Mouse (Mus musculus): ENCODE data around the gene Mrc2. TPM values are rescaled to one million over a fixed set of nuclear protein-coding genes. Genes with fewer than 3 reads are reported as not detected.

The Mrc2 gene
- polyA plus RNA-seq, 1 experiment from 2014 or later = 23.9 TPM

DNA sequence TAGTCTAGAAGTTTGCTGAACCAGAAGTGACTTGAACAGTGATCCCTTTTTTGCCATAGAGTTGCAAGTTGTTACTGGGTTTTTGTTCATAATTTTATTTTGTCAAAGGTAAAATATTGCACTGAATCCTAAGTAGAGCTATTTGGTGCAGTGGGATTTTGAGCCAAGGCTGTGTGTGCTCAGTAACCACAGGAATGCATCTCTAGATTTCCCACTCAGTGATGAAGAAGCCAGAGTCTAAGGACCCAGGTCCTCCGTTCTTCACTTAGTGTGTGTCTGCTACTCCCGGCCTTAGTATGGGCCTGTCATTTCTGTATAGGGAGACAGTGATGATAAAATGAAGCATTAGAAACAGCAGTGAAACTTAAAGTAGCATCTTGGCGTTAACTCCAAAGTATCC is 27.5 kb upstream of the Mrc2 start:
- ATAC-seq (ENCODE audit: low read depth) (no peak), DNase-seq (ENCODE audit: low spot score) (peak; percentile 26)
- no peak overlapping the region for H3K4me2 ChIP-seq (ENCODE audit: low read depth, low read length)
- no peak overlapping the region for H3K4me3 ChIP-seq (ENCODE audit: low read depth, low read length)
- no peaks in the 10 kb centered on the region for H3K27me3 ChIP-seq (replicated peaks; ENCODE audit: control insufficient read depth, insufficient read depth, low read length)
- H3K36me3 ChIP-seq (ENCODE audit: control insufficient read depth, insufficient read depth, low read length) = peaks cover 56% of the 10 kb centered on the region
- no peak overlapping the region for H3K9ac ChIP-seq (ENCODE audit: low read depth, low read length)
- H3K9me3 ChIP-seq (ENCODE audit: control insufficient read depth, low read length) = no peaks in the 10 kb centered on the region
- H3K4me1 ChIP-seq (ENCODE audit: control insufficient read depth, insufficient read depth, low read length) = no peaks in the 10 kb centered on the region
- H3K27ac ChIP-seq (replicated peaks; ENCODE audit: low read depth, low read length) = no peak overlapping the region
- 74% methylated on average over 3 of the region's 3 CpGs for WGBS

DNA sequence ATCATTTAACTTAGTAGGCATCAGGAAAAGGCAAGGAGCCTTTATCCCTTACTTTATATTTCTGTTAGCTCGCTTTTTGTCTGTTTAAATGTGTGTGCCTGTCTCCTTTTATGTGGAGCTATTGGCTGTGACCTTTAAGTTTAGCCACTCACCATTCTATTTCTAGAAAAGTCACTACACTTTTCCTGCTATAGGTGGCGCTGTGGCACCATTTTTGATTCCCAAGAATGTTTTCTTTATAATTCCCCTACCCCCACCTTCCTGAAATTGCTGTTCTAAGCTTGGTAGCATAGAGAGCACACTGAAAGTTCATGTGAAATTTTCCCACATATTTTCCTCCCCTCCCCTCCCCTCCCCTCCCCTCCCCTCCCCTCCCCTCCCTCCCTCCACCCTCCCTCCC is 22.3 kb upstream of the Mrc2 start:
- no peak overlapping the region for H3K27ac ChIP-seq (replicated peaks; ENCODE audit: low read depth, low read length)
- no peak overlapping the region for H3K4me2 ChIP-seq (ENCODE audit: low read depth, low read length)
- peaks cover 62% of the 10 kb centered on the region for H3K36me3 ChIP-seq (ENCODE audit: control insufficient read depth, insufficient read depth, low read length)
- H3K9me3 ChIP-seq (ENCODE audit: control insufficient read depth, low read length) = no peaks in the 10 kb centered on the region
- WGBS = 17% methylated on average over 2 of the region's 2 CpGs
- no peak overlapping the region for H3K4me3 ChIP-seq (ENCODE audit: low read depth, low read length)
- ATAC-seq (ENCODE audit: low read depth) (no peak), DNase-seq (ENCODE audit: low spot score) (peak; percentile 74)
- no peaks in the 10 kb centered on the region for H3K27me3 ChIP-seq (replicated peaks; ENCODE audit: control insufficient read depth, insufficient read depth, low read length)
- no peak overlapping the region for H3K9ac ChIP-seq (ENCODE audit: low read depth, low read length)
- H3K4me1 ChIP-seq (ENCODE audit: control insufficient read depth, insufficient read depth, low read length) = no peaks in the 10 kb centered on the region

- peaks cover 13% of the 10 kb centered on the region; the same call in 1 of the 2 replicates for H3K4me1 ChIP-seq (ENCODE audit: control insufficient read depth, insufficient read depth, low read length)
- no peak overlapping the region for H3K9ac ChIP-seq (ENCODE audit: low read depth, low read length)
- ATAC-seq (ENCODE audit: low read depth) (no peak), DNase-seq (ENCODE audit: low spot score) (no peak)
- no peaks in the 10 kb centered on the region for H3K27me3 ChIP-seq (replicated peaks; ENCODE audit: control insufficient read depth, insufficient read depth, low read length)
- H3K4me2 ChIP-seq (ENCODE audit: low read depth, low read length) = no peak overlapping the region
- H3K36me3 ChIP-seq (ENCODE audit: control insufficient read depth, insufficient read depth, low read length) = peaks cover 75% of the 10 kb centered on the region
- no peak overlapping the region for H3K27ac ChIP-seq (replicated peaks; ENCODE audit: low read depth, low read length)
- WGBS = 59% methylated on average over 6 of the region's 6 CpGs
- H3K4me3 ChIP-seq (ENCODE audit: low read depth, low read length) = no peak overlapping the region
- H3K9me3 ChIP-seq (ENCODE audit: control insufficient read depth, low read length) = no peaks in the 10 kb centered on the region
These were observed 12.0 kb upstream of the Mrc2 start for GRCm38 (mm10) chr11:105280456-105280855.

DNA sequence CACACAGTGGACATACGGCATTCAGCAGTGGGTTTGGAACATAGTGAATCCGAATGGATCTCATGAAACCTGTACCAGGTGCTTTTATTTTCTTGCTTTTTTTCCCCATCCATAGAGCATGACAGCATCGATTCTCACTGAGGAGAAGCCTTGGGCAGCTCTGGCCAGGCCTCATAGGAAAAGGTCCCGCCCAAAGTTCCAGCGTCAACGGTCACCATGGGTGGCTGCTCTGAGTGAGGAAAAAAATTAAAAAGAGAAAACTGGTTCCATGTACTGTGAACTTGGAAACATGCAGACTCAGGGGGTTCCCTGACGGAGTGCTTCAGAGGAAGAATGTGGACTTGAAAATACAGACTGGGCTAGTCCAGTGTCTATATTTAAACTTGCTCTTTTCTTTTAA is 11.2 kb upstream of the Mrc2 start:
- no peak for DNase-seq (ENCODE audit: low spot score)
- Histone ChIP-seq H3K4me1 (ENCODE audit: control insufficient read depth, insufficient read depth, low read length) (peaks cover 17% of the 10 kb centered on the region), H3K9ac (ENCODE audit: low read depth, low read length) (no peak overlapping the region), H3K4me3 (ENCODE audit: low read depth, low read length) (no peak overlapping the region), H3K4me2 (ENCODE audit: low read depth, low read length) (no peak overlapping the region), H3K36me3 (ENCODE audit: control insufficient read depth, insufficient read depth, low read length) (peaks cover 69% of the 10 kb centered on the region), H3K27ac (replicated peaks; ENCODE audit: low read depth, low read length) (0 out of 2 replicates have a peak overlapping the region, but pooled peaks have one; percentile 69), H3K27me3 (replicated peaks; ENCODE audit: control insufficient read depth, insufficient read depth, low read length) (no peaks in the 10 kb centered on the region), H3K9me3 (ENCODE audit: control insufficient read depth, low read length) (no peaks in the 10 kb centered on the region)
- ATAC-seq (ENCODE audit: low read depth) = no peak
- 61% methylated on average over 7 of the region's 7 CpGs for WGBS

GRCm38 (mm10) chr11:105281763-105282459 is 10.5 kb upstream of the Mrc2 start:
- Histone ChIP-seq H3K4me2 (ENCODE audit: low read depth, low read length) (no peak overlapping the region), H3K27ac (replicated peaks; ENCODE audit: low read depth, low read length) (peak overlapping the region; percentile 69), H3K4me3 (ENCODE audit: low read depth, low read length) (no peak overlapping the region), H3K9me3 (ENCODE audit: control insufficient read depth, low read length) (no peaks in the 10 kb centered on the region), H3K36me3 (ENCODE audit: control insufficient read depth, insufficient read depth, low read length) (peaks cover 67% of the 10 kb centered on the region), H3K9ac (ENCODE audit: low read depth, low read length) (no peak overlapping the region), H3K4me1 (ENCODE audit: control insufficient read depth, insufficient read depth, low read length) (peaks cover 17% of the 10 kb centered on the region), H3K27me3 (replicated peaks; ENCODE audit: control insufficient read depth, insufficient read depth, low read length) (no peaks in the 10 kb centered on the region)
- DNase-seq (ENCODE audit: low spot score) = no peak
- no peak for ATAC-seq (ENCODE audit: low read depth)
- WGBS = 41% methylated on average over 12 of the region's 12 CpGs

GRCm38 (mm10) chr11:105282460-105282859 is 10.0 kb upstream of the Mrc2 start:
- H3K27me3 ChIP-seq (replicated peaks; ENCODE audit: control insufficient read depth, insufficient read depth, low read length) = no peaks in the 10 kb centered on the region
- no peaks in the 10 kb centered on the region for H3K9me3 ChIP-seq (ENCODE audit: control insufficient read depth, low read length)
- DNase-seq (ENCODE audit: low spot score) (peak; percentile 89), ATAC-seq (ENCODE audit: low read depth) (peak; percentile 88)
- H3K27ac ChIP-seq (replicated peaks; ENCODE audit: low read depth, low read length) = peak overlapping the region; percentile 69
- whole genome bisulfite sequencing = 10% methylated on average over 2 of the region's 2 CpGs
- no peak overlapping the region for H3K9ac ChIP-seq (ENCODE audit: low read depth, low read length)
- no peak overlapping the region for H3K4me2 ChIP-seq (ENCODE audit: low read depth, low read length)
- H3K4me3 ChIP-seq (ENCODE audit: low read depth, low read length) = no peak overlapping the region
- H3K36me3 ChIP-seq (ENCODE audit: control insufficient read depth, insufficient read depth, low read length) = peaks cover 67% of the 10 kb centered on the region
- peaks cover 17% of the 10 kb centered on the region for H3K4me1 ChIP-seq (ENCODE audit: control insufficient read depth, insufficient read depth, low read length)

DNA sequence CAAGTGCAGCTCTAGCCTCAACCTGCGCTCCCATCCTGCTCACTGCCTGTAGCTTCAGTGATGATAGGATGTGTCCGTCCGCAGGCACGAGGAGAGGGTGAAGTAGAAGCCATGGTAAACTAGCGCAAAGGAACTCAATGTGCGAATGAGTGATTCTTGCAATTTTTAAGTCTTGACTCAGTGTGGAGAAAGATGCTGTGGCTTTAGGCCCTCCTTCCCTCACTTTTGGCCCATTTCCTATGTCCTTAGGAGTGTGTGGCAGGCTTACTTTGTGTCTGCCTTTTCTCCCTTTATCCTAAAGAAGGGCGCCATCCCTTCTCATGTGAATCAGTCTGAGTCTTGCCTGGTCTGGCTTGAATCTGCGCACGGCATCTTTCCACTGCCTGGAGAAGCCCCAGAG is 9.4 kb upstream of the Mrc2 start:
- Histone ChIP-seq H3K9ac (ENCODE audit: low read depth, low read length) (no peak overlapping the region), H3K4me3 (ENCODE audit: low read depth, low read length) (no peak overlapping the region), H3K36me3 (ENCODE audit: control insufficient read depth, insufficient read depth, low read length) (peaks cover 62% of the 10 kb centered on the region), H3K4me1 (ENCODE audit: control insufficient read depth, insufficient read depth, low read length) (peaks cover 17% of the 10 kb centered on the region), H3K4me2 (ENCODE audit: low read depth, low read length) (no peak overlapping the region), H3K9me3 (ENCODE audit: control insufficient read depth, low read length) (no peaks in the 10 kb centered on the region), H3K27me3 (replicated peaks; ENCODE audit: control insufficient read depth, insufficient read depth, low read length) (no peaks in the 10 kb centered on the region), H3K27ac (replicated peaks; ENCODE audit: low read depth, low read length) (peak overlapping the region; percentile 69)
- DNase-seq (ENCODE audit: low spot score) = no peak
- WGBS = 78% methylated on average over 9 of the region's 9 CpGs
- no peak for ATAC-seq (ENCODE audit: low read depth)

DNA sequence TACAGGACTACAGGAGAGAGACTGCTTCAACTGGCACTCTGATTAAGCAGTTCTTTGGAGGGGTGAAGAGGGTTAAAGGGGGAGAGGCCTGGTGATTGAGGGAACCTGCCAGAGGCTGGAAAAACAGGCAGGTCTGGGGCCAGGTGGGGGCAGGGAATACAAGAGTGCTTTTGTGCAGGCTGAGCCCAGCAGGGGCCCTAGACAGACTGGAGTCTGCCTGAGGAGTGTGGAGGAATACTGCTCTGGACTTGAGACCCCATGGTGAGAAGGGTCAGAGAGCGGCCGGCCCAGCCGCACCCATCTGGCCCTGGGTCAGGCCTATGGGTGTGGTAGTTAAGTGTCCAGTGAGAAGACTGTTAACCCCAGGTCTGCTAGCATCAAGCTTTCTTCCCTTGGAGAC is 6.7 kb upstream of the Mrc2 start:
- H3K36me3 ChIP-seq (ENCODE audit: control insufficient read depth, insufficient read depth, low read length) = peaks cover 42% of the 10 kb centered on the region
- DNase-seq (ENCODE audit: low spot score) (peak; percentile 51), ATAC-seq (ENCODE audit: low read depth) (peak; percentile 42; the same call in 1 of the 2 replicates)
- no peak overlapping the region for H3K4me2 ChIP-seq (ENCODE audit: low read depth, low read length)
- peak overlapping the region; percentile 30; the same call in 1 of the 2 replicates for H3K27ac ChIP-seq (replicated peaks; ENCODE audit: low read depth, low read length)
- H3K9me3 ChIP-seq (ENCODE audit: control insufficient read depth, low read length) = no peaks in the 10 kb centered on the region
- peaks cover 20% of the 10 kb centered on the region for H3K4me1 ChIP-seq (ENCODE audit: control insufficient read depth, insufficient read depth, low read length)
- H3K9ac ChIP-seq (ENCODE audit: low read depth, low read length) = no peak overlapping the region
- 38% methylated on average over 3 of the region's 3 CpGs for WGBS
- no peaks in the 10 kb centered on the region for H3K27me3 ChIP-seq (replicated peaks; ENCODE audit: control insufficient read depth, insufficient read depth, low read length)
- no peak overlapping the region for H3K4me3 ChIP-seq (ENCODE audit: low read depth, low read length)

- ATAC-seq (ENCODE audit: low read depth) (no peak), DNase-seq (ENCODE audit: low spot score) (peak; percentile 48)
- H3K9ac ChIP-seq (ENCODE audit: low read depth, low read length) = no peak overlapping the region
- no peaks in the 10 kb centered on the region for H3K27me3 ChIP-seq (replicated peaks; ENCODE audit: control insufficient read depth, insufficient read depth, low read length)
- H3K36me3 ChIP-seq (ENCODE audit: control insufficient read depth, insufficient read depth, low read length) = peaks cover 17% of the 10 kb centered on the region
- H3K27ac ChIP-seq (replicated peaks; ENCODE audit: low read depth, low read length) = no peak overlapping the region
- H3K4me1 ChIP-seq (ENCODE audit: control insufficient read depth, insufficient read depth, low read length) = peaks cover 23% of the 10 kb centered on the region
- 16% methylated on average over 3 of the region's 3 CpGs for WGBS
- H3K4me2 ChIP-seq (ENCODE audit: low read depth, low read length) = no peak overlapping the region
- H3K9me3 ChIP-seq (ENCODE audit: control insufficient read depth, low read length) = no peaks in the 10 kb centered on the region
- no peak overlapping the region for H3K4me3 ChIP-seq (ENCODE audit: low read depth, low read length)
These were observed 3.0 kb upstream of the Mrc2 start for GRCm38 (mm10) chr11:105289403-105289802.
